Mouse (Mus musculus): ENCODE data around the gene Lmod3. TPM values are rescaled to one million over a fixed set of nuclear protein-coding genes. Genes with fewer than 3 reads are reported as not detected.

Lmod3 gene
- polyA plus RNA-seq, 1 experiment from 2014 or later = 27.8 TPM

GRCm38 (mm10) chr6:97278014-97278787, 25.6 kb upstream of the Lmod3 start:
- peak overlapping the region; percentile 55 for H3K27ac ChIP-seq (ENCODE audit: low read length)
- H3K4me2 ChIP-seq (ENCODE audit: low read depth, low read length) = peak overlapping the region; percentile 85
- no peaks in the 10 kb centered on the region for H3K36me3 ChIP-seq (ENCODE audit: control insufficient read depth, insufficient read depth)
- no peaks in the 10 kb centered on the region for H3K27me3 ChIP-seq (ENCODE audit: control insufficient read depth, insufficient read depth, low read length)
- peak overlapping the region; percentile 48 for H3K4me3 ChIP-seq (ENCODE audit: low read length)
- no peaks in the 10 kb centered on the region for H3K9me3 ChIP-seq (replicated peaks; ENCODE audit: control insufficient read depth, low read length)
- peaks cover 16% of the 10 kb centered on the region for H3K4me1 ChIP-seq (ENCODE audit: control insufficient read depth, insufficient read depth, low read length)
- peak; percentile 76 for ATAC-seq (replicated peaks; ENCODE audit: extremely low read depth, insufficient read depth, low FRiP score)
- peak overlapping the region; percentile 77 for H3K9ac ChIP-seq (ENCODE audit: low read length)
- 3% methylated on average over 19 of the region's 19 CpGs for WGBS

GRCm38 (mm10) chr6:97276890-97277497, 24.4 kb upstream of the Lmod3 start:
- Histone ChIP-seq H3K27me3 (ENCODE audit: control insufficient read depth, insufficient read depth, low read length) (no peaks in the 10 kb centered on the region), H3K27ac (ENCODE audit: low read length) (no peak overlapping the region), H3K9ac (ENCODE audit: low read length) (no peak overlapping the region), H3K4me3 (ENCODE audit: low read length) (no peak overlapping the region), H3K9me3 (replicated peaks; ENCODE audit: control insufficient read depth, low read length) (no peaks in the 10 kb centered on the region), H3K36me3 (ENCODE audit: control insufficient read depth, insufficient read depth) (no peaks in the 10 kb centered on the region), H3K4me1 (ENCODE audit: control insufficient read depth, insufficient read depth, low read length) (peaks cover 17% of the 10 kb centered on the region), H3K4me2 (ENCODE audit: low read depth, low read length) (no peak overlapping the region)
- 52% methylated on average over 5 of the region's 5 CpGs for WGBS
- no peak for ATAC-seq (replicated peaks; ENCODE audit: extremely low read depth, insufficient read depth, low FRiP score)

- Histone ChIP-seq H3K36me3 (ENCODE audit: control insufficient read depth, insufficient read depth) (no peaks in the 10 kb centered on the region), H3K9ac (ENCODE audit: low read length) (no peak overlapping the region), H3K9me3 (replicated peaks; ENCODE audit: control insufficient read depth, low read length) (no peaks in the 10 kb centered on the region), H3K4me1 (ENCODE audit: control insufficient read depth, insufficient read depth, low read length) (peaks cover 17% of the 10 kb centered on the region), H3K27ac (ENCODE audit: low read length) (no peak overlapping the region), H3K27me3 (ENCODE audit: control insufficient read depth, insufficient read depth, low read length) (no peaks in the 10 kb centered on the region), H3K4me3 (ENCODE audit: low read length) (no peak overlapping the region), H3K4me2 (ENCODE audit: low read depth, low read length) (no peak overlapping the region)
- 42% methylated on average over 4 of the region's 4 CpGs for WGBS
- ATAC-seq (replicated peaks; ENCODE audit: extremely low read depth, insufficient read depth, low FRiP score) = no peak
Measured at GRCm38 (mm10) chr6:97276366-97276765, 23.8 kb upstream of the Lmod3 start.

- H3K4me1 ChIP-seq (ENCODE audit: control insufficient read depth, insufficient read depth, low read length) = peaks cover 17% of the 10 kb centered on the region
- no peak overlapping the region for H3K4me3 ChIP-seq (ENCODE audit: low read length)
- no peaks in the 10 kb centered on the region for H3K36me3 ChIP-seq (ENCODE audit: control insufficient read depth, insufficient read depth)
- H3K9me3 ChIP-seq (replicated peaks; ENCODE audit: control insufficient read depth, low read length) = no peaks in the 10 kb centered on the region
- H3K9ac ChIP-seq (ENCODE audit: low read length) = no peak overlapping the region
- H3K27ac ChIP-seq (ENCODE audit: low read length) = no peak overlapping the region
- WGBS = 63% methylated on average over 4 of the region's 4 CpGs
- H3K27me3 ChIP-seq (ENCODE audit: control insufficient read depth, insufficient read depth, low read length) = no peaks in the 10 kb centered on the region
- no peak for ATAC-seq (replicated peaks; ENCODE audit: extremely low read depth, insufficient read depth, low FRiP score)
- H3K4me2 ChIP-seq (ENCODE audit: low read depth, low read length) = no peak overlapping the region
Measured at GRCm38 (mm10) chr6:97275760-97276159, 23.2 kb upstream of the Lmod3 start.

- WGBS = 72% methylated on average over 3 of the region's 3 CpGs
- no peaks in the 10 kb centered on the region for H3K9me3 ChIP-seq (replicated peaks; ENCODE audit: control insufficient read depth, low read length)
- no peak overlapping the region for H3K4me2 ChIP-seq (ENCODE audit: low read depth, low read length)
- H3K36me3 ChIP-seq (ENCODE audit: control insufficient read depth, insufficient read depth) = no peaks in the 10 kb centered on the region
- no peak for ATAC-seq (replicated peaks; ENCODE audit: extremely low read depth, insufficient read depth, low FRiP score)
- H3K9ac ChIP-seq (ENCODE audit: low read length) = no peak overlapping the region
- H3K27ac ChIP-seq (ENCODE audit: low read length) = no peak overlapping the region
- no peaks in the 10 kb centered on the region for H3K27me3 ChIP-seq (ENCODE audit: control insufficient read depth, insufficient read depth, low read length)
- H3K4me1 ChIP-seq (ENCODE audit: control insufficient read depth, insufficient read depth, low read length) = peaks cover 16% of the 10 kb centered on the region
- no peak overlapping the region for H3K4me3 ChIP-seq (ENCODE audit: low read length)
Measured at GRCm38 (mm10) chr6:97273777-97274176, 21.2 kb upstream of the Lmod3 start.

- Histone ChIP-seq H3K27me3 (ENCODE audit: control insufficient read depth, insufficient read depth, low read length) (no peaks in the 10 kb centered on the region), H3K4me3 (ENCODE audit: low read length) (no peak overlapping the region), H3K9me3 (replicated peaks; ENCODE audit: control insufficient read depth, low read length) (no peaks in the 10 kb centered on the region), H3K27ac (ENCODE audit: low read length) (no peak overlapping the region), H3K4me2 (ENCODE audit: low read depth, low read length) (no peak overlapping the region), H3K4me1 (ENCODE audit: control insufficient read depth, insufficient read depth, low read length) (peaks cover 10% of the 10 kb centered on the region), H3K9ac (ENCODE audit: low read length) (no peak overlapping the region), H3K36me3 (ENCODE audit: control insufficient read depth, insufficient read depth) (no peaks in the 10 kb centered on the region)
- no peak for ATAC-seq (replicated peaks; ENCODE audit: extremely low read depth, insufficient read depth, low FRiP score)
- 60% methylated on average over 16 of the region's 16 CpGs for WGBS
Measured at GRCm38 (mm10) chr6:97273058-97273710, 20.6 kb upstream of the Lmod3 start.

- Histone ChIP-seq H3K4me1 (ENCODE audit: control insufficient read depth, insufficient read depth, low read length) (peaks cover 8% of the 10 kb centered on the region), H3K36me3 (ENCODE audit: control insufficient read depth, insufficient read depth) (no peaks in the 10 kb centered on the region), H3K4me2 (ENCODE audit: low read depth, low read length) (no peak overlapping the region), H3K4me3 (ENCODE audit: low read length) (no peak overlapping the region), H3K27ac (ENCODE audit: low read length) (no peak overlapping the region), H3K9ac (ENCODE audit: low read length) (no peak overlapping the region), H3K27me3 (ENCODE audit: control insufficient read depth, insufficient read depth, low read length) (no peaks in the 10 kb centered on the region), H3K9me3 (replicated peaks; ENCODE audit: control insufficient read depth, low read length) (no peaks in the 10 kb centered on the region)
- 68% methylated on average over 2 of the region's 2 CpGs for WGBS
- ATAC-seq (replicated peaks; ENCODE audit: extremely low read depth, insufficient read depth, low FRiP score) = no peak
Measured at GRCm38 (mm10) chr6:97272349-97272748, 19.8 kb upstream of the Lmod3 start.

GRCm38 (mm10) chr6:97269596-97269995, 17.0 kb upstream of the Lmod3 start:
- H3K4me2 ChIP-seq (ENCODE audit: low read depth, low read length) = no peak overlapping the region
- peaks cover 12% of the 10 kb centered on the region for H3K4me1 ChIP-seq (ENCODE audit: control insufficient read depth, insufficient read depth, low read length)
- no peak overlapping the region for H3K4me3 ChIP-seq (ENCODE audit: low read length)
- 75% methylated on average over 11 of the region's 11 CpGs for WGBS
- H3K27ac ChIP-seq (ENCODE audit: low read length) = no peak overlapping the region
- no peak for ATAC-seq (replicated peaks; ENCODE audit: extremely low read depth, insufficient read depth, low FRiP score)
- no peak overlapping the region for H3K9ac ChIP-seq (ENCODE audit: low read length)
- H3K9me3 ChIP-seq (replicated peaks; ENCODE audit: control insufficient read depth, low read length) = no peaks in the 10 kb centered on the region
- no peaks in the 10 kb centered on the region for H3K27me3 ChIP-seq (ENCODE audit: control insufficient read depth, insufficient read depth, low read length)
- no peaks in the 10 kb centered on the region for H3K36me3 ChIP-seq (ENCODE audit: control insufficient read depth, insufficient read depth)

- Histone ChIP-seq H3K4me1 (ENCODE audit: control insufficient read depth, insufficient read depth, low read length) (peaks cover 12% of the 10 kb centered on the region), H3K36me3 (ENCODE audit: control insufficient read depth, insufficient read depth) (no peaks in the 10 kb centered on the region), H3K27ac (ENCODE audit: low read length) (no peak overlapping the region), H3K4me3 (ENCODE audit: low read length) (no peak overlapping the region), H3K27me3 (ENCODE audit: control insufficient read depth, insufficient read depth, low read length) (no peaks in the 10 kb centered on the region), H3K4me2 (ENCODE audit: low read depth, low read length) (no peak overlapping the region), H3K9ac (ENCODE audit: low read length) (no peak overlapping the region), H3K9me3 (replicated peaks; ENCODE audit: control insufficient read depth, low read length) (no peaks in the 10 kb centered on the region)
- no peak for ATAC-seq (replicated peaks; ENCODE audit: extremely low read depth, insufficient read depth, low FRiP score)
- WGBS = 79% methylated on average over 2 of the region's 2 CpGs
Measured at GRCm38 (mm10) chr6:97267132-97267531, 14.6 kb upstream of the Lmod3 start.
